Mouse (Mus musculus) thymus, postnatal 36 days (tissue): ENCODE measurements around the gene Gm3033.
"Not testable (repeated sequence)": the region's sequence is repeated elsewhere in the genome, so short reads cannot be mapped to it uniquely, and the experiment has no call there.

Source experiments
- DNase-seq, 2 experiments: peaks; one replicate each; pipeline ENCODE4 v3.0.0; 2022; ENCODE audit warnings: mixed read lengths in 2 of 2

Gm3033 gene

DNA sequence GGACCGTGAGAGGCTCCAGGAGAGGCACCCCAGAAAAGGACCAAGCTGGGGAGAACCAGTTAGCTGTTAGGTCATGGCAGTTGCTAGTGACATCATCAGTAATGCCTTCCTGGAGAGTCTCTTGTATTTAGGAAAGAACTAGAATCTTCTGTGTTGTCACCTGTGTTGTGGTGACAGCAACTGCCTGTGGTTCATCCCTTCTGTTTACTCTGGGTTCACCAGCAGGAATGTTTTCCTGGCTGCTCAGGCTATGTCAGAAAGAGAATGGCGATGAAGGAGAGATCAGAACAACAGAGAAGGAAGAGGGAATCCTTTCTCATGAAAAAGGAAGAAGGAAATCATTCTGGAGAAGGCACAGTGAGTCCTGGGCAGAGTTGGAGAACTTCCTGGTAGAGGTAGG is at the start of gene Gm3033:
Gene Gm3033, plus strand, starts transcription at position 301 of the 400 bp plus-strand sequence.
- DNase-seq = not testable (repeated sequence)

DNA sequence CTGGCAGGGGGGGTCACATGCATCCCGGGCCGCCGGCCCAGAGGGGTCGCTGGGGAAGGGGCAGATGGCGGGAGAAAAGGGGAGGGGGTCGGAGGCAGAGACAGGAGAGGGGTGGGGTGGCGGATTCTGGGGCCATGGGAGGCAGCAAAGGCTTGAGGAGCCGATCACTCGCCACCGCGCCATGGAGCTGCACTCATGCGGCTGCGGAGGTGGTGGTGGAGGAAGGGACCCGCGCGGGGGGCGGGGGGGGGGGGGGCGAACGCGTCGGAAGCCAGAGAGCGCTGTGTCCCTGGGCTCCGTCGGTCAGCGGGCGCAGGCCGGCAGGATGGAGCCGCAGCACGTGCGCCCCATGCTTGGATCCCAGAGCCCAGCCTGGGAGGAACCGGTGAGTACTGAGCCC is 36.3 kb upstream of the Gm3033 start, which contains the start of gene Gm3002:
Gene Gm3002, plus strand, starts transcription at position 301 of the 400 bp plus-strand sequence.
- DNase-seq = not testable (repeated sequence)

DNA sequence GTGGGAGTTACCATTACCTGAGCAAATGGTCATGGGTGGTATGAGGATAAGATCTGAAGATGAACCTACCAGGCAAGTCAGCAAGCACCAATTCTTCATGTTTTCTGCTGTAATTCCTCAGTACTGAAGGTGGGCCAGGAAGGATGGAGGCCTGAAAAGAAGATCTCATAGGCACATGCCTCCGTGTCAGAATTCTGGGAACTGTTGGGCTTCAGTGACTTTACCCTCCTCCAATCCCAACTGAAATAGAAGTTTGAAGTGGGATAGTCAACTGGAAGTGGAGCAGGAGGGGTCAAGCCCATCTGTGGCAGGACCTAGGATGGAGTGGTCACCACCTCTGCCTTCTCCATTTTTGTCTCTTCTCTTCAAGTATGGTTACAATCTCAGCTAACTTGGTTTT is 37.8 kb downstream of the Gm3033 start, which contains the start of gene Gm2916:
Gene Gm2916, plus strand, starts transcription at position 301 of the 400 bp plus-strand sequence.
- DNase-seq = not testable (repeated sequence)
